Mouse (Mus musculus): ENCODE results near the gene Fam102b.

GRCm38 (mm10) chr3:109026462-109026990 is 881 bp downstream of the Fam102b start:
- TF ChIP-seq CTCF (IDR thresholded peaks at IDR 0.05; ENCODE audit: control insufficient read depth, insufficient read depth, insufficient read length) (no peak), CEBPB (IDR thresholded peaks at IDR 0.05; ENCODE audit: low read depth) (no peak), USF1 (IDR thresholded peaks at IDR 0.05; ENCODE audit: low read depth) (no peak)
